Mouse (Mus musculus) liver, embryonic 14.5 days (tissue): ENCODE measurements around the gene Commd1. TPM values are rescaled to one million over a fixed set of nuclear protein-coding genes. Genes with fewer than 3 reads are reported as not detected.

Source experiments
- ATAC-seq: fragments of 200-750 bp; cut with Nextera tagmentation; 2 replicates; pipeline ENCODE4 v1.8.0; 2017; ENCODE audit warnings: moderate number of reproducible peaks, mild to moderate bottlenecking, moderate library complexity; ENCODE audit not compliant: insufficient read depth
- DNase-seq, 3 experiments: peaks; one replicate each; pipeline ENCODE4 v3.0.0-alpha.2; 2012 to 2013; ENCODE audit warnings: low read depth in 3 of 3, low spot score in 3 of 3
- H3K27ac ChIP-seq: fragments of 300-500 bp; sonication (generic); 2 replicates; pipeline ENCODE4 v1.5.1; 2014; ENCODE audit warnings: moderate library complexity, mild to moderate bottlenecking, control low read depth, inconsistent platforms
- H3K27me3 ChIP-seq: fragments of 300-500 bp; sonication (generic); 2 replicates; pipeline ENCODE4 v1.6.1; 2014; ENCODE audit warnings: mild to moderate bottlenecking, low read length, moderate library complexity; ENCODE audit not compliant: control insufficient read depth, insufficient read depth
- H3K36me3 ChIP-seq: fragments of 300-500 bp; sonication (generic); replicated peaks from 2 replicates; pipeline ENCODE4 v1.6.1; 2014; ENCODE audit warnings: low read depth; ENCODE audit not compliant: control insufficient read depth, insufficient read depth
- H3K4me1 ChIP-seq, 2 experiments: fragments of 200-500 bp in 1 of 2; fragments of 300-500 bp in 1 of 2; sonication (generic) in 1 of 2; replicated peaks; 2 replicates each; pipeline ENCODE4 v1.6.1; 2012 to 2014; ENCODE audit warnings: antibody characterized with exemption in 1 of 2, inconsistent platforms in 1 of 2, low read length in 1 of 2; ENCODE audit not compliant: control insufficient read depth in 2 of 2, insufficient read depth in 2 of 2
- H3K4me2 ChIP-seq: fragments of 300-500 bp; sonication (generic); 2 replicates; pipeline ENCODE4 v1.6.1; 2014; ENCODE audit warnings: low read depth, mild to moderate bottlenecking, control low read depth, moderate library complexity
- H3K4me3 ChIP-seq, 2 experiments: fragments of 200-500 bp in 1 of 2; fragments of 300-500 bp in 1 of 2; sonication (generic) in 1 of 2; 2 replicates each; pipeline ENCODE4 v1.5.1; 2012 to 2014; ENCODE audit warnings: low read depth in 2 of 2, low read length in 2 of 2, mild to moderate bottlenecking in 2 of 2, control low read depth in 1 of 2, inconsistent platforms in 1 of 2, moderate library complexity in 1 of 2; ENCODE audit not compliant: insufficient read depth in 1 of 2
- H3K9ac ChIP-seq: fragments of 300-500 bp; sonication (generic); replicated peaks from 2 replicates; pipeline ENCODE4 v1.6.1; 2014; ENCODE audit warnings: mild to moderate bottlenecking, control low read depth, moderate library complexity
- H3K9me3 ChIP-seq: fragments of 300-500 bp; sonication (generic); 2 replicates; pipeline ENCODE4 v1.6.1; 2016; ENCODE audit warnings: low read length, mixed read lengths; ENCODE audit not compliant: control insufficient read depth
- CTCF ChIP-seq: IDR thresholded peaks from 2 replicates; pipeline ENCODE4 v1.5.1; 2016; ENCODE audit warnings: antibody characterized with exemption, low read depth, control low read depth
- EP300 ChIP-seq: IDR thresholded peaks from 2 replicates; pipeline ENCODE4 v1.6.1; 2016; ENCODE audit warnings: antibody characterized with exemption, low read depth
- WGBS: fragments of 180-500 bp; shearing (Covaris S2); extraction: QIAGEN DNeasy Blood & Tissue Kit; methylation state at CpG from one replicate; pipeline ENCODE4 v1.1.7; 2014; ENCODE audit not compliant: insufficient replicate concordance; 5-methylcytosine and 5-hydroxymethylcytosine counted together
- polyA plus RNA-seq, 2 experiments: library from polyadenylated mRNA; depleted of rRNA in 1 of 2; stranded (reverse) in 1 of 2; unstranded in 1 of 2; fragments of >200 nt; fragmentation: Nextera tagmentation in 1 of 2; extraction: Ambion mirVana in 1 of 2; gene quantifications; 2 replicates each; pipeline versions ENCODE4 v1.2.1 to v1.2.3; 2012 to 2014

The Commd1 gene
- polyA plus RNA-seq, 2 experiments: 35.6 to 203 TPM

- Histone ChIP-seq H3K4me3 (no peak overlapping the region), H3K9ac (no peak overlapping the region), H3K9me3 (no peaks in the 10 kb centered on the region), H3K4me1 (peaks cover 24 to 46% of the 10 kb centered on the region in 2 experiments), H3K36me3 (no peaks in the 10 kb centered on the region), H3K27me3 (no peaks in the 10 kb centered on the region), H3K4me2 (no peak overlapping the region), H3K27ac (no peak overlapping the region)
- no peak for TF ChIP-seq EP300
- no peak for TF ChIP-seq CTCF
- ATAC-seq (no peak), DNase-seq (no peak)
- WGBS: 38% methylated on average over 4 of the region's 4 CpGs
These were observed 127.6 kb downstream of the Commd1 start for GRCm38 (mm10) chr11:22854571-22854970.

GRCm38 (mm10) chr11:22853477-22854157, 128.6 kb downstream of the Commd1 start:
- TF ChIP-seq CTCF (no peak), EP300 (no peak)
- Histone ChIP-seq H3K36me3 (no peaks in the 10 kb centered on the region), H3K4me1 (peaks cover 32 to 50% of the 10 kb centered on the region in 2 experiments), H3K4me2 (peak overlapping the region; percentile 13; the same call in 1 of the 2 replicates), H3K27ac (no peak overlapping the region; the same call in 1 of the 2 replicates), H3K4me3 (no peak overlapping the region), H3K9ac (no peak overlapping the region; the same call in 1 of the 2 replicates), H3K27me3 (no peaks in the 10 kb centered on the region), H3K9me3 (no peaks in the 10 kb centered on the region)
- WGBS: 21% methylated on average over 2 of the region's 2 CpGs
- no peak for ATAC-seq
- no peak for DNase-seq

DNA sequence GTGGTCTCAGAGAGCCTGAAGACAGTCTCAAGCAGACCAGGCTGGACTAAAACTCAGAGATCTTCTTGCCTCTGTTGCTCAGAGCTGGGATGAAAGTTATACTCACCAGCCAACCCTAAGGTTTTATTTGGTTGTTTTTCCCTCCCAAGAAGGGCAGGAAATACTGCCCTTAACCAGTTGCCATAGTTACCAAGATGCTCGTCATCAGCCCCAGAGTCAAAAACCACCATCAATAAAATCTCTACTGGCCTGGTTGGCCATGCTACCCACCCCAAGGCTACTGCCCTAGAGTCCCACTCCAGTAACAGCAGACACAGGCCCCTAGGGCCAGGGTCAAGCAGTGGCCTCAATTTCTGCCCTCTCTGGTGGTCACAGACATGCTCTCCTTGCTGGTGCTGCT, 129.7 kb downstream of the Commd1 start:
- Histone ChIP-seq H3K4me1 (peaks cover 36 to 59% of the 10 kb centered on the region in 2 experiments), H3K9me3 (no peaks in the 10 kb centered on the region), H3K9ac (no peak overlapping the region), H3K27me3 (no peaks in the 10 kb centered on the region), H3K4me2 (no peak overlapping the region), H3K36me3 (no peaks in the 10 kb centered on the region), H3K4me3 (no peak overlapping the region), H3K27ac (no peak overlapping the region)
- no peak for TF ChIP-seq CTCF
- no peak for TF ChIP-seq EP300
- 34% methylated on average over 1 of the region's 1 CpGs for WGBS
- ATAC-seq: no peak
- no peak for DNase-seq

DNA sequence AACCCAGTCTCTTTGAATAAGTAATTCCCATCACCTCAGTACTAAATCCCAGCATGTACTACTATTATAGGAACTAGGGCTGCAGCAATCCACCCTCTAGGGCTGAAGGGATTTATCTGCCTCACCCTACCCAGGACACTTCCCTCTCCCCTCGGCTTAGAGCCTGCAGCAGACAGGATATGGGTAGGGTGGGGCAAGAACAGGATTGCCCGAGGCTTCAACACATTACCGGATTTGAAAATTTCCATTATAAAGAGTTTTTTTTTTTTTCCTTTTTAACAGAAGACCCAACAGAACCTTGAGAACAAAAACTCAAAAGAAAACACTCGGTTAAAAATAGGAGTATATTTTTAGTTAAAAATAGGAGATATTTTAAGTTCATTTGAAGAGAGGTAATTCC, 130.8 kb downstream of the Commd1 start:
- no peak overlapping the region for H3K4me2 ChIP-seq
- ATAC-seq (no peak), DNase-seq (no peak)
- H3K9ac ChIP-seq: no peak overlapping the region
- no peaks in the 10 kb centered on the region for H3K36me3 ChIP-seq
- H3K9me3 ChIP-seq: no peaks in the 10 kb centered on the region
- 14% methylated on average over 4 of the region's 4 CpGs for WGBS
- TF ChIP-seq EP300 (no peak), CTCF (no peak)
- no peak overlapping the region for H3K4me3 ChIP-seq
- no peak overlapping the region for H3K27ac ChIP-seq
- peaks cover 39 to 65% of the 10 kb centered on the region in 2 experiments for H3K4me1 ChIP-seq
- H3K27me3 ChIP-seq: no peaks in the 10 kb centered on the region

DNA sequence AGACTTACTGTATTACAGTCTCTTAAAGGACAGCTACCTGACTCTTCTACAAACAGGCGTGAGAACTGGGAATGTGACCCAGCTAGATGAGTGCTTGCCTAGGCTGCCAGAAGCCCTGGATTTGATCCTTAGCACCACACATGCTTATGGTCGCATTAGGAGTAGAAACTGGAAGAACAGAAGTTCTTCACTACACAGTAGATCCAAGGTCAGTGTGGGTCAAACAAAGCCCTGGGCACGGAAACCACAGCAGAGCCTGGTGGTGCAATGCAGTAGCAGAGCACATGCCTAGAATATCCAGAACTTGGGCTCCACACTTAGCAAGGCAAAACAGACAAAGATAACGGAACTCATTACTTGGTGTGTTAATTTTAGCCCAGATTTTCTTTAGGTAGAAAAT, 132.1 kb downstream of the Commd1 start:
- WGBS: 47% methylated on average over 4 of the region's 4 CpGs
- TF ChIP-seq EP300 (no peak), CTCF (no peak)
- Histone ChIP-seq H3K27me3 (no peaks in the 10 kb centered on the region), H3K4me2 (no peak overlapping the region), H3K9ac (no peak overlapping the region), H3K9me3 (no peaks in the 10 kb centered on the region), H3K4me1 (peaks cover 53 to 76% of the 10 kb centered on the region in 2 experiments), H3K4me3 (no peak overlapping the region), H3K36me3 (no peaks in the 10 kb centered on the region), H3K27ac (no peak overlapping the region)
- DNase-seq (no peak), ATAC-seq (no peak)
